Mouse (Mus musculus) left cerebral cortex, adult 2 months (tissue): ENCODE measurements at regions not wholly inside any gene's neighbourhood (a gene's known extent, or its start where the extent isn't known, plus 50 kb on each side); places are given as distances from the start of the nearest gene placed in this dataset.

Experiments
- DNase-seq, 2 experiments: peaks; one replicate each; pipeline ENCODE4 v3.0.0; 2021 to 2022; ENCODE audit warnings: low spot score in 2 of 2, mixed read lengths in 1 of 2; ENCODE audit errors: extremely low spot score in 1 of 2
- H3K27ac ChIP-seq: fragments of 200-600 bp; 2 replicates; pipeline ENCODE4 v1.8.1; 2022
- H3K4me3 ChIP-seq: fragments of 200-600 bp; 2 replicates; pipeline ENCODE4 v1.8.1; 2022
- CTCF ChIP-seq: fragments of 200-600 bp; IDR thresholded peaks from 2 replicates; pipeline ENCODE4 v1.8.1; 2022; ENCODE audit warnings: antibody characterized with exemption, mild to moderate bottlenecking, moderate library complexity
- intact Hi-C: fragments of 180-260 bp; cut with DNase I; formaldehyde crosslinking; loops from one replicate; pipeline ENCODE4 v1.15.1; 2025

DNA sequence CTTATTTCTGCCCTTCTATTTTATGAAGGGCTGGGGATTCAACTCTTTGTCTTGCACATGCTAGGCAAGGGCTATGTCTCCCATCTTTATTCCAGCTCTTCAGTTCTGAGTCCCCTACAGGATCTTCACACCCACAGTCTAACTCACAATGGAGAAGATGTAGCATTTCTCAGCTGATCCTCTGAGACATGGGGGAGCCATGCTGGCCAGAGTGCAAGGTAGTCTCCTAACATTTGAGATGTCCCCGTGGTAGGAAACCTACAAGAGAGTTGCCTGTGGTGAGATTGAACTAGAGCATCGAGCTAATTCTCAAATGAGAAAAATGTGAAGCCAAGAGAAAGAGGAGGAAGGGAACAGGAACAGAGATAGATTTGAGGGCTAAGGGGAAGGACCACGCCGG is 83.3 kb upstream of the Pabpc6 start:
- no peak for TF ChIP-seq CTCF
- no peak for DNase-seq
- H3K4me3 ChIP-seq = no peak overlapping the region
- intact Hi-C loops = no loop called here
- no peak overlapping the region for H3K27ac ChIP-seq

DNA sequence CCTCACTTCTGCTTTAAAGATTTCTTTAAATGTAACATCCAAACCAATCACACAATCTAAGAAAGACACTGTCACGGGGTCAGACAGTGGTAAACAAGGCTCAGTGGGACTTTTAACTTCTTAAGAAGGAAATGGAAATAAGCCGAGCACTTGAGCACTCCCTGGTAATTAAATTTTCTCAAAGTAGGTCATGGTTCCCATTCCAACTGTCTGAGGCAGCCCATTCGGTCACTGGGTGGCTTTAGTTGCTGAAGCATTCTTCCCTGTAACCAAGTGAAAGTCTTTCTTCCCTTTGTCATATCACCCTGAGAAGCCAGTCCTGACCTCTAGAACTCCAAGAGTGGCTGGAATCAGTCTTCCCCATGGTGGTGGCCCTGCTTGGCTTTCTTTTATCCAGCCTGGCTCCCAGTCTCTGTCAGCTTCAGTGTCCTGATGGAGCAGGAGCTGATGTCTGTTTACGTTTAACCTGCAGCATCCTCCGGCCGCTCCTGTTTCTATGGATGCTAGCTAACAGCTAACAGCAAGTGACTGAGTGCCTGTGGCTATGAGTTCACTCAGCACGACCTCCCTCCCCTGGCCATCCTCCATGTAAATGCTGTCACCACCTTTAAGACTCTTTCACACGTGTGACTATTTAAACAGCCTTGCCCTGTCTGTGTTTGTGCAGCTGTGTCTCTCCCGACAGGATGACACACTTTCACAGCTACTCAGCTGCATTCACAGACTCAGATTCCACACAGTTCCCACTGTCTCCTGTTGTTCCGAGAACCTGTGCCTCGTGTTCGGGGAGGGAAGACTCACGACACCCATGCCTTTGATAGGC is 82.0 kb upstream of the Pabpc6 start:
- no peak for DNase-seq
- Histone ChIP-seq H3K4me3 (no peak overlapping the region), H3K27ac (peak overlapping the region; percentile 24; the same call in 1 of the 2 replicates)
- intact Hi-C loops = no loop called here
- no peak for TF ChIP-seq CTCF

DNA sequence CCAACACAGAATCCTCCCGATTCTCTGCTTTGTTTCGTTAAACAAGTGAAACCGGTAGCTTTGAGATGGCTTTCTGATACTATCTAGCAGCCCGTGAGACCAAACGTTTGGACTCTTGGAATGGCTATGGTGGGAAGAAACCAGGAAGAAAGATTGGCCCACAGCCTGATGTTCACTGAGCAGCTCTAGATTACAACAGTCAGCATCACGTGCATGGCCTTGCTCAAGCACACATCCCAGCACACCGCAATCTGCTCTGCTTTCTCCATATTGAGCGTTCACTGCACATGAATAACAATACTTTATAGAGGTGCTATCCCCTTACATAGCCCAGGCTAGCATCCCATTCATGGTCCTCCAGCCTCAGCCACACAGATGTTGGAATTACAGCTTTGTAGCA is 80.5 kb upstream of the Pabpc6 start:
- no peak overlapping the region for H3K4me3 ChIP-seq
- no peak for DNase-seq
- intact Hi-C loops = no loop called here
- TF ChIP-seq CTCF = no peak
- no peak overlapping the region for H3K27ac ChIP-seq

DNA sequence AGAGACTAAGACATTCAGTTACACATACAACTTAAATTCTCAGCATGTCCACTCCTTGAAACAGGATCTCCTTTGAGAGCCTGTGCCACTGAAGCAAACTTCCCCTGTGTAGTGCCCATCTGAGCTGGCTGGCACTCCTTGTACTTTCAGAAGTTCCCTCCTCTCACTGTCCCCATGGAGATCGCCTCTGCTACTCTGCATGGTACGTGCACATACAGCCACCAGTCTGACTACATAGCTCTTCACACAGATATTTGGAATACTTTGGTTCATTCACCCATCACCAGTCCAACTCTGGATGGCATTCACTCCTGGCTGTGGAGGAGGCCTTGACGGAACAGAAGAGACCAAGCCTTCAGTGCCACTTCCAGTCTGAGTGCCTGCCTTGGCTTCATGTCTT is 79.8 kb upstream of the Pabpc6 start:
- TF ChIP-seq CTCF = no peak
- no peak for DNase-seq
- intact Hi-C loops = no loop called here
- Histone ChIP-seq H3K4me3 (no peak overlapping the region), H3K27ac (no peak overlapping the region)

DNA sequence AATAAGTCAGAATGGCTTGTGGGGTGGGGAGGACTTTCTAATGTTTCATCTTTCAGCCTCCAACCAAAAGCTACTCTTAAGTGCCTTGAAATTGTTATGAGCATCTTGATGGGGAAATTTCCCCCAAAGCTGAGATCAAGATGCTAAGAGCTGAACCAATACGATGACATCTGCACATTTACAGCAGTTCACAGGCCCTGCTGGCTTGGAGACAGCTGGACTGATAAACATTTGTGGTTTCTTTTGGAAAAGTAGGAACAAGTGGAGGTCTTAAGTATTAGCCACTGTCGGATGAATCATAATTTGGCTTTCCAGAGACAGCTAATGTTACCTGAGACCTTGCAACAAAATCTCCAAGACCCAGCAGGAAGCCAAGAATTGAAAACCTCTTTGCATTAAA is 78.4 kb upstream of the Pabpc6 start:
- intact Hi-C loops = no loop called here
- Histone ChIP-seq H3K4me3 (no peak overlapping the region), H3K27ac (no peak overlapping the region)
- TF ChIP-seq CTCF = no peak
- no peak for DNase-seq

DNA sequence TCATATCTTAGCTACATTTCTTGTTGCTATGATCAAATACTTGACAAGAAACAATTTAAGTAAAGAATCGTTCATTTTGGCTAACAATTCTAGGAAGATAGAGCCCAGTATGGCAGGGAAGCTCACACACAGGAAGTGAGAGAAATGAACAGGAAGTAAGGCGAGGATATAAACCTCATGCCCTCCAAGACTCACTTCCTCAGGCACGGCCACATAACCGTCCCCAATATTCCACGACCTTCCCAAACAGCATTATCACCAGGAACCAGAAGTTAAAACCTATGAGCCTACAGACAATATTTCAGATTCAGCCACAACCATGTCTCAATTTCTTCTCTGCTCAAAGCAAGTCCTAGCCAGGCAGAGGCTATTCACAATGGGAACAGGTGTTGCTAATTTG is 73.8 kb upstream of the Pabpc6 start:
- Histone ChIP-seq H3K4me3 (no peak overlapping the region), H3K27ac (no peak overlapping the region)
- no peak for DNase-seq
- no peak for TF ChIP-seq CTCF
- intact Hi-C loops = no loop called here

DNA sequence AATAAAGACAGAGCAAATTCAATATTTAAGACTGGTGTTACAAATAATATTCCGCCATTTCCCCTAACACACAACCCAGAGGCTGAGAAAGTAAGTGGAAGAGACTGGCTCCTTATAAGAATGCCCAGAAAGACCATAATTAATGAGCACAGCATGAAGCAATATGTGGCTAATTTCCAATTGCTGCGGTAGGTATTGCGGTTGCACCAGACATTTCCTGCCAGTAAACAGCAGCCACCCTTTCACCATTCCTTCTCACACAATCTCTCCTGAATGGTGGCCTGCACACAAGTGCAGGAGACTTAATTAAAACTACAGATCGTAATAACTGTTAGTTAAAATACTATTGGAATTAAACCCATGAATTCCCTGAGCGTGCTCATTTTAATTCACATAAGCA is 71.8 kb upstream of the Pabpc6 start:
- DNase-seq = no peak
- Histone ChIP-seq H3K4me3 (no peak overlapping the region), H3K27ac (no peak overlapping the region)
- intact Hi-C loops = no loop called here
- TF ChIP-seq CTCF = no peak

DNA sequence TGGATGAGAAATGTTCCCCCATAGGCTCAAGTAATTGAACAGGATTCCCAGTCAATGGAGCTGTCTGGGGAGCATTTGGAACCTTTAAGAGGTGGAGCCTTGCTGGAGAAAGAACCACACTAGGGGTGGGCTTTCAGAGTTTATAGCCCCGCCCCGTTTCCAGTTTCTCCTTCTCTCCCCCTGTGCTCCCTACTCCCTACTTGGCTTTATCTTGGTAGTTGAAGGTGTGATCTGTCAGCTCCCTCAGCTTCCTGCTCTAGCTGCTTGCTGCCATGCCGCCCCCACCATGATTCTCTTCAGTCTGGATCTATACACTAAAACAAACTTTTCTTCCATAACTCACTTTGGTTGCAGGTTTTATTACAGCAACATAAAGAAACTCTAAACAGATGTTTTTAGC is 59.5 kb upstream of the Pabpc6 start:
- TF ChIP-seq CTCF = no peak
- intact Hi-C loops = loop anchor here (5.0 kb wide), 1 partner anchor 97 kb away; no protein-coding TSS in a partner anchor
- DNase-seq = no peak
- Histone ChIP-seq H3K4me3 (no peak overlapping the region), H3K27ac (no peak overlapping the region)

DNA sequence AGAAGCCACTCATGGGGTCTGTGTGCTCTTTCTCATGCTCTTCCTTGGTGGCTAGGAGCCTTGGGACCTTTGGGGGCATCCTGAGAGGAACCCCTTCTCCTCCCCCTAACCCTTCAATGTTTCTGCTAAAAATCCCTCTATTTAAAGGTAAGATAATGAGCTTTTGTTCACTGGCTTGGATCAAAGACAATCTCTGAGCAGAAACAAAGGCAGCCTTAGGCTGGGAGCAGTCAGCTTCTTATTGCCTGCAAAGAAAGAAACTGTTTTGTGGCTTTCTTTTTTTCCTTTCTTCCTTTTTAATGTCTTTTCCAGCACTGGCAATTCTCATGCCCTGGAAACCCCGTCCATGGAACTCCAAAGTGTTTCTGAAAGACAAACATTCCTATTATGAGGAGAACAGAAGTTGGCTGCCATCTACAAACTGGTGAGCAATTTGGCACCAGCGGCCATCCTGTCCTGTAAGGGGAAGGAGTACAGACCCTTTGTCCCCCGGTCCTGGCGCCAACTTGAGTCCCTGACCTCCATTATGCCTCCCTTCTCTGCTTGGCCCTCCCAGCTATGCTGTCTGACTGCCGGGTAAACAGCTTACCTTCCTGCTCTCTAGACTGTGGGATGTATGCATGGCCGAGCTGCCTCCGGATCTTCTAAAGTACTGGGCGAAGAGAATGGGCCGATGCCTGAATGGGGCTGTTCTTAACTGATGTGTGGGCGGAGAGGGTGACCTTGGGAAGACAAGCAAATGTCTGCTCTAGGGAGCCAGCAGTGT is 56.4 kb upstream of the Pabpc6 start:
- no peak for TF ChIP-seq CTCF
- intact Hi-C loops = loop anchor here (5.0 kb wide), 1 partner anchor 94 kb away; no protein-coding TSS in a partner anchor
- Histone ChIP-seq H3K27ac (peak overlapping the region; percentile 69; the same call in 1 of the 2 replicates), H3K4me3 (no peak overlapping the region)
- peak; percentile 21 to 54 for DNase-seq

DNA sequence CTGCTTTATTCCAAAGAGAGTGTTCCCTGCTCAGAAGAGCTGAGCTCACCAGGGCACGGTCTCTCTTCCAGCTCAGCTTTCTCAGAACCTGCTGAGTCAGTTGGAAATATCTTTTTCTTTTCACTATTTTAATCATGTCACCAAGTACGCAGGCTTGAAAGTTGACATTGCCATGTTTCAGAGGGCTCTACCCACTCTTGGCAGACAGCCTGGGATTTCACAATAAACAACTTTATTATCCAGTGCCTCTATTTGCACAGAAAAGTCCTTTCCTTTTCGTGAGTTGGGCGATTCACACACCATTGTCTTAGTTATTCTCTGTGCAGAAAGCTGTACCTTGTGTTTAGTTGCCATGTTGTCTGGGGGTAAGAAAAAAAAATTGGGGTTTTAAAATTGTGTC is 54.0 kb upstream of the Pabpc6 start:
- H3K27ac ChIP-seq = no peak overlapping the region
- no peak for DNase-seq
- no peak for TF ChIP-seq CTCF
- intact Hi-C loops = no loop called here
- no peak overlapping the region for H3K4me3 ChIP-seq

DNA sequence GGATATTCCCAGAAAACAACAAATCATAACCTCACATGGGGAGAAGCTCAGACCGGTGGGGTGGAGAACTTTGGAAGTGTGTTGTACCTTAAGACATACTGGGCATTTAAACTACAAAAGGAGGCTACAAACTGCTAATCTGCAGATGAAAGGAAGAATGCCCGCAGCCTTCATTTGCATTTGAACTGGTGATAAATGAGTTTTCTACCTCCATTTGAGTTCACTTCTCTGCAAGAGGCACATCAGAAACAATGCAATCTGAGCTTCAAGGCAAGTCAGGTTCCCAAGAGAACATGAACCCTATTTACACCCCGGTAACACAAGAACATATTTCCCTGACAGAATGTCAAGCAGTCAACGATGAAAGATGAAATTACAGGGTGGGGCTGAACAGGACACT is 53.2 kb upstream of the Pabpc6 start:
- Histone ChIP-seq H3K27ac (no peak overlapping the region), H3K4me3 (no peak overlapping the region)
- TF ChIP-seq CTCF = no peak
- intact Hi-C loops = no loop called here
- no peak for DNase-seq
